Mouse (Mus musculus): ENCODE results near the gene Hrk.

DNA sequence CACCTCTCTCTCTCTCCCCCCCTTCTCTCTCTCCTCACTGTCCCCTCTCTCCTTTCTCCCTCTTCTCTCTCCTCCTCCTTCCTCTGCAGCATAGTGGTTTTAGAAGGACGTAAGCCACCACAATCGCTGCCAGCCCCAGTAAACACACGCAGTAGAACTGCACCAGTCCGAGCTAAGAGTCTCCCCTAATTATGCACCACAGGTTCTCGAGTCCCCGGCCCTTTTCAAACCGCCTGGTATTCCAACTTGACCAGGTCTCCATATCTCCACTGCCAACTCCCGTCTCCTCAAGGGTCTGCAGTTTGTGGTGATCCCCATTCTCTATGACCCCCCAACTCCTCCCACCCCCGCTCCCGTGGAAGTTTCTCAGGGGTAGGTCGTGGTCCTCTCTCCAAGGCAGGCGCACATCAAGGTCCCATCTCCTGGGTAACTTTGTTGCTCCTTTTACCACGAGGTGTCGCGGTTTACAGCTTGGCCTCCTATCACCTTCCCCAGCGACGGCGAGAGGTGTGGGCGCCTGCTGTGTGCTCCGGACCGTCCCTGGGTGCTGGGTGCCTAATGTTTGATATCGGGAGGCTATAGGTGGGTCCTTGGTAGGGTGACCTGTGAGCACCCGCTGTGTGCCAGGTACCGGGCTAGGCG lies 6.6 kb downstream of the Hrk start:
- TF ChIP-seq CTCF (IDR thresholded peaks at IDR 0.05; ENCODE audit: borderline replicate concordance, insufficient read depth, low read depth, low read length), result peak; percentile 57; the same call in 1 of the 2 replicates
- TF ChIP-seq POLR2A (IDR thresholded peaks at IDR 0.05; ENCODE audit: borderline replicate concordance, insufficient read depth, low read length), result no peak
